Comparison of ENCODE assay signal across 8 mouse cellular contexts in the genomic region with DNA sequence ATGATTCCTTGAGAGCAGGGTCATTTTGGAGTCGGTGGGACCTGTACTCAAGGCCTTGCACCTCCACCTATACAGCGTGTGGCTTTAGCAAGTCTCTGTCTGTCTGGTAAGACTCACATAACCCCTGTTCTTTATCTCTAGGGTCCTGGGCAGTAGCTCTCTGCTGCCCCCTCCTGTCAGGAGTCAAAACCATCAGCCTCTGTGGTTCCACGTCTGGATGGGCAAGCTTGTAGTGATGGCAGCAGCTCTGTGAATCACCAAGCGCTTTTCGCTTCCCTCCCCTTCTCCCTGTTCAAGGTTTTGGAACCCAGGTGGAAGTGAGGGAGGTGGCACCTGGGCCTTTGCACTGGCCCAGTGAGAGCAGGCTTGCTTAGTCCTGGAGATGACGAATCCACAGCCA. TPM values are rescaled to one million over a fixed set of nuclear protein-coding genes. Genes with fewer than 3 reads are reported as not detected.
DNase-seq lines count a peak whose midpoint lies in the region; ATAC-seq and TF ChIP-seq lines count a peak whose summit lies in the region.

No protein-coding gene starts in this region.

- no peaks in the 10 kb centered on the region for H3K4me1 ChIP-seq in forebrain, embryonic 12.5 days
- no peaks in the 10 kb centered on the region for H3K4me1 ChIP-seq in hindbrain, embryonic 14.5 days (replicated peaks; ENCODE audit: control insufficient read depth, insufficient read depth, low read length)

- H3K4me3 ChIP-seq in forebrain, embryonic 12.5 days (replicated peaks) = no peak overlapping the region
- no peak overlapping the region for H3K4me3 ChIP-seq in hindbrain, embryonic 14.5 days (replicated peaks; ENCODE audit: low read length)
- H3K4me3 ChIP-seq in left cerebral cortex, adult 2 months = no peak overlapping the region

- WGBS in forebrain, embryonic 12.5 days = 22% methylated on average over 6 of the region's 6 CpGs
- WGBS in hindbrain, embryonic 14.5 days = 32% methylated on average over 6 of the region's 6 CpGs

- H3K36me3 ChIP-seq in forebrain, embryonic 12.5 days (replicated peaks) = no peaks in the 10 kb centered on the region
- H3K36me3 ChIP-seq in hindbrain, embryonic 14.5 days (replicated peaks; ENCODE audit: control insufficient read depth, insufficient read depth) = no peaks in the 10 kb centered on the region

- intact Hi-C loops in left cerebral cortex, adult 2 months (cut with DNase I) = loop anchor here (1.0 to 2.0 kb wide), 2 partner anchors 116 to 233 kb away; no protein-coding TSS in a partner anchor

- no peak overlapping the region for H3K9ac ChIP-seq in forebrain, embryonic 12.5 days
- no peak overlapping the region for H3K9ac ChIP-seq in hindbrain, embryonic 14.5 days

- no peak overlapping the region for H3K4me2 ChIP-seq in forebrain, embryonic 12.5 days
- H3K4me2 ChIP-seq in hindbrain, embryonic 14.5 days (replicated peaks) = no peak overlapping the region

- peaks cover 9% of the 10 kb centered on the region for H3K27me3 ChIP-seq in forebrain, embryonic 12.5 days
- H3K27me3 ChIP-seq in hindbrain, embryonic 14.5 days (ENCODE audit: control insufficient read depth, insufficient read depth, low read length) = peaks cover under 1% of the 10 kb centered on the region; the same call in 1 of the 2 replicates

- no peaks in the 10 kb centered on the region for H3K9me3 ChIP-seq in forebrain, embryonic 12.5 days
- no peaks in the 10 kb centered on the region for H3K9me3 ChIP-seq in hindbrain, embryonic 14.5 days (ENCODE audit: control insufficient read depth, low read length)

- ATAC-seq in forebrain, embryonic 12.5 days (ENCODE audit: low FRiP score) = peak; percentile 36; the same call in 1 of the 2 replicates
- no peak for ATAC-seq in hindbrain, embryonic 14.5 days (ENCODE audit: low FRiP score)
- peak; percentile 82 for ATAC-seq in megakaryocyte-erythroid progenitor cell, adult 5-6 weeks (replicated peaks; ENCODE audit: low FRiP score, low TSS enrichment, poor library complexity, severe bottlenecking)

- TF ChIP-seq CTCF in left cerebral cortex, adult 2 months (IDR thresholded peaks at IDR 0.05) = peak; percentile 82

- peak; percentile 48 for DNase-seq in ovary, postnatal 14 days (ENCODE audit: low spot score)
- DNase-seq in ovary, adult 18-20 months (ENCODE audit: low spot score) = no peak
- peak; percentile 62 for DNase-seq in adrenal gland, postnatal 25 days
- peak; percentile 47 for DNase-seq in hindbrain, embryonic 14.5 days (ENCODE audit: low spot score)
- peak; percentile 54 to 62 for DNase-seq in left cerebral cortex, adult 2 months (ENCODE audit: extremely low spot score in 1 of 2, low spot score in 2 of 2)
- DNase-seq in testis, postnatal 10 days (ENCODE audit: low spot score) = peak; percentile 73

- no peak overlapping the region for H3K27ac ChIP-seq in forebrain, embryonic 12.5 days
- H3K27ac ChIP-seq in hindbrain, embryonic 14.5 days = no peak overlapping the region
- H3K27ac ChIP-seq in left cerebral cortex, adult 2 months = no peak overlapping the region

RNA-seq across cellular contexts. Expression of gene Plin1, which starts 4.5 kb away (rescaled TPM):
- total RNA-seq in adrenal gland, postnatal 25 days (2021) = 312 and 334 TPM in 2 replicates
- 0.13 TPM in 1 of 2 replicates, not detected in the other for polyA plus RNA-seq in forebrain, embryonic 12.5 days (2016; fragmentation: Nextera tagmentation; extraction: Ambion mirVana)
- polyA plus RNA-seq in hindbrain, embryonic 14.5 days (2014; fragmentation: Nextera tagmentation; extraction: Ambion mirVana) = 0.19 and 0.26 TPM in 2 replicates
- total RNA-seq in left cerebral cortex, adult 2 months (2021) = not detected
- not detected in 2 replicates for total RNA-seq in megakaryocyte-erythroid progenitor cell, adult 5-6 weeks (2014; fragmentation: Nextera tagmentation)
- total RNA-seq in megakaryocyte-erythroid progenitor cell, adult 5-6 weeks (2017) = not detected in 2 replicates

RNA-seq across cellular contexts. Expression of gene Kif7, which starts 12.7 kb away (rescaled TPM):
- total RNA-seq in adrenal gland, postnatal 25 days (2021) = 4.5 and 4.6 TPM in 2 replicates
- polyA plus RNA-seq in forebrain, embryonic 12.5 days (2016; fragmentation: Nextera tagmentation; extraction: Ambion mirVana) = 7.0 and 7.7 TPM in 2 replicates
- 1.8 and 2.0 TPM in 2 replicates for polyA plus RNA-seq in hindbrain, embryonic 14.5 days (2014; fragmentation: Nextera tagmentation; extraction: Ambion mirVana)
- total RNA-seq in left cerebral cortex, adult 2 months (2021) = 1 to 10 TPM; 1.4 to 1.7 TPM
- 0.28 and 0.79 TPM in 2 replicates for total RNA-seq in megakaryocyte-erythroid progenitor cell, adult 5-6 weeks (2014; fragmentation: Nextera tagmentation)
- 1.8 and 2.5 TPM in 2 replicates for total RNA-seq in megakaryocyte-erythroid progenitor cell, adult 5-6 weeks (2017)

RNA-seq across cellular contexts. Expression of gene Pex11a, which starts 14.7 kb away (rescaled TPM):
- total RNA-seq in adrenal gland, postnatal 25 days (2021) = 42.6 and 59.9 TPM in 2 replicates
- 9.4 and 9.5 TPM in 2 replicates for polyA plus RNA-seq in forebrain, embryonic 12.5 days (2016; fragmentation: Nextera tagmentation; extraction: Ambion mirVana)
- polyA plus RNA-seq in hindbrain, embryonic 14.5 days (2014; fragmentation: Nextera tagmentation; extraction: Ambion mirVana) = 14.3 and 14.4 TPM in 2 replicates
- total RNA-seq in left cerebral cortex, adult 2 months (2021) = 10 to 100 TPM; 10.1 to 11.5 TPM
- total RNA-seq in megakaryocyte-erythroid progenitor cell, adult 5-6 weeks (2014; fragmentation: Nextera tagmentation) = 5.4 and 8.6 TPM in 2 replicates
- total RNA-seq in megakaryocyte-erythroid progenitor cell, adult 5-6 weeks (2017) = 4.6 and 6.0 TPM in 2 replicates

RNA-seq across cellular contexts. Expression of gene Wdr93, which starts 14.7 kb away (rescaled TPM):
- 1.7 and 2.1 TPM in 2 replicates for total RNA-seq in adrenal gland, postnatal 25 days (2021)
- 0.14 and 0.24 TPM in 2 replicates for polyA plus RNA-seq in forebrain, embryonic 12.5 days (2016; fragmentation: Nextera tagmentation; extraction: Ambion mirVana)
- 0.57 and 1.0 TPM in 2 replicates for polyA plus RNA-seq in hindbrain, embryonic 14.5 days (2014; fragmentation: Nextera tagmentation; extraction: Ambion mirVana)
- total RNA-seq in left cerebral cortex, adult 2 months (2021) = under 1 TPM in 1 of 2 experiments, not detected in 1; 0.35 TPM
- total RNA-seq in megakaryocyte-erythroid progenitor cell, adult 5-6 weeks (2014; fragmentation: Nextera tagmentation) = not detected in 2 replicates
- not detected in 2 replicates for total RNA-seq in megakaryocyte-erythroid progenitor cell, adult 5-6 weeks (2017)

Comparison
In these comparisons a context has a peak if more than half of its experiments do, and no peak if none do; other contexts are left out.
1. RNA of gene Plin1, which starts 4.5 kb away (total RNA-seq): 312 to 334 TPM in adrenal gland, postnatal 25 days; not detected in left cerebral cortex, adult 2 months and not detected in megakaryocyte-erythroid progenitor cell, adult 5-6 weeks; every median in the first group is over 100 times any median in the second.